Mouse (Mus musculus) C2C12 (cell line): ENCODE measurements at regions not wholly inside any gene's neighbourhood (a gene's known extent, or its start where the extent isn't known, plus 50 kb on each side); places are given as distances from the start of the nearest gene placed in this dataset.

ENCODE experiments used
- H3K27me3 ChIP-seq: one replicate; pipeline ENCODE4 v1.6.1; 2011; ENCODE audit not compliant: control insufficient read depth, insufficient read depth, insufficient read length
- H3K36me3 ChIP-seq: one replicate; pipeline ENCODE4 v1.6.1; 2011; ENCODE audit not compliant: control insufficient read depth, insufficient read depth
- H3K4me3 ChIP-seq: one replicate; pipeline ENCODE4 v1.5.1; 2011; ENCODE audit warnings: mild to moderate bottlenecking, control low read depth; ENCODE audit not compliant: poor library complexity, insufficient read depth, severe bottlenecking
- H3K79me2 ChIP-seq: one replicate; pipeline ENCODE4 v1.6.1; 2011; ENCODE audit not compliant: control insufficient read depth, insufficient read depth
- H3K79me3 ChIP-seq: one replicate; pipeline ENCODE4 v1.6.1; 2011; ENCODE audit warnings: low read depth, control low read depth
- H3ac ChIP-seq: one replicate; pipeline ENCODE3; 2011; ENCODE audit warnings: low read depth; ENCODE audit not compliant: control insufficient read depth, insufficient read length
- CEBPB ChIP-seq: IDR thresholded peaks from one replicate; pipeline ENCODE4 v1.6.1; 2011; ENCODE audit warnings: low read depth, mild to moderate bottlenecking, control low read depth, moderate library complexity
- CTCF ChIP-seq: IDR thresholded peaks from one replicate; pipeline ENCODE4 v1.5.1; 2011; ENCODE audit not compliant: control insufficient read depth, insufficient read depth, insufficient read length
- FOSL1 ChIP-seq: IDR thresholded peaks from one replicate; pipeline ENCODE4 v1.8.0; 2011; ENCODE audit warnings: mild to moderate bottlenecking, low read length; ENCODE audit not compliant: poor library complexity, insufficient read depth, severe bottlenecking
- MAX ChIP-seq: IDR thresholded peaks from one replicate; pipeline ENCODE4 v1.6.1; 2011; ENCODE audit warnings: mild to moderate bottlenecking, control low read depth
- MYOD1 ChIP-seq: IDR thresholded peaks from one replicate; pipeline ENCODE4 v1.6.1; 2011; ENCODE audit warnings: low read depth; ENCODE audit not compliant: control insufficient read depth, insufficient read length
- MYOG ChIP-seq: IDR thresholded peaks from one replicate; pipeline ENCODE4 v1.6.1; 2011; ENCODE audit not compliant: control insufficient read depth, insufficient read length; ENCODE audit errors: extremely low read depth
- USF1 ChIP-seq: IDR thresholded peaks from one replicate; pipeline ENCODE4 v1.6.1; 2011; ENCODE audit warnings: low read depth, mild to moderate bottlenecking, control low read depth, moderate library complexity

DNA sequence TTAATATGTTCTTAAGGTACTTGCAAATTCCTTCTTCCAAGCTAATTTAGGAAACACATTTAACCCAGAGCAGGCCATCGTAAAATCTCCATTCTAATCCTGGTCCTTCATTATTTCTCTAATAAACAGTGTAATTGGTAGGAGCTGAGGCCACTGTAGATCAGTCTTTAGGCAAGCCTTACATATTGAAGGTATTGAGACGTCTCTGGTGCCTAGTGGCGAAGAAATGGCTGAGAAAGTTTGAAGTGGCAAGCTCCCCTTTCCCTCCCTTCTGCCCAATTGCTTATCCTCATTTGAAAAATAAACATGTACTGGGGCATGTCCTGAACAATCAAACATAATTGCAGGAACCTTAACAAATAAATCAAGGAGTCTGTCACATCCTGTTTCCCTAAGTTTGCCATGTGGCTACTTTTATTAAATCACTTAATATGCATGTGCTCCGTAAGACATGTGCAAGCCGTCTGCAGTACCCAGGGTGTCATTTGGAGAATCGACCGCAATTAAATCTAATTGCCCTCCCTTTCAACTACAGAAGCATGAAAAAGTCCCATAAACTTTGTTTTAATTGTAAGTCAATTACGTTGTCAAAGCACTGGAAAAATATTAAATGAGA is 381.3 kb downstream of the Cbln4 start:
- Histone ChIP-seq H3K27me3 (no peaks in the 10 kb centered on the region), H3K79me3 (no peaks in the 10 kb centered on the region), H3K79me2 (no peaks in the 10 kb centered on the region), H3K4me3 (no peak overlapping the region), H3ac (no peak overlapping the region), H3K36me3 (no peaks in the 10 kb centered on the region)
- TF ChIP-seq CEBPB (no peak), FOSL1 (no peak), MYOG (no peak), USF1 (no peak), MYOD1 (no peak), MAX (no peak), CTCF (no peak)

DNA sequence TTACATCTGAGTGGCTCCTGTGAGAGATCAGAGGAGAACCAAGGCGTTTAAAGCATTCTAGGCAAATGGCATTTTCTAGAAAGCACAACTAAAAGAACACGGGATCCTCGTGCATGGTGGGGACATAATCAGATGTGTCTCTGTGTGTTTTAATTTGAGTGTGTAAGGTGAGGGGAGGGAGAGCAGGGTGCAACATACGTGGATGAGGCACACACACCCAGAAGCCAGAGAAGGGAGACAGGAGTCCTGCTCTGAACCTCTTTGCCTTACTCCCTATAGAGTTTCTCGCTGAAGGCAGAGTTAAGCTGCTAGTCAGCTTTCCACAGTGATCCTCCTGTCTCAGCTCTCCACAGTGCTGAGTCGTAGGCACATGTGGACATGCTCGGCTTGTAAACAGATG is 386.1 kb downstream of the Cbln4 start:
- H3K36me3 ChIP-seq: no peaks in the 10 kb centered on the region
- H3K79me2 ChIP-seq: no peaks in the 10 kb centered on the region
- no peak overlapping the region for H3K4me3 ChIP-seq
- no peak for TF ChIP-seq USF1
- TF ChIP-seq MYOD1: no peak
- TF ChIP-seq MAX: no peak
- no peak for TF ChIP-seq CTCF
- TF ChIP-seq CEBPB: no peak
- TF ChIP-seq MYOG: no peak
- no peak for TF ChIP-seq FOSL1
- no peaks in the 10 kb centered on the region for H3K27me3 ChIP-seq
- no peak overlapping the region for H3ac ChIP-seq
- H3K79me3 ChIP-seq: no peaks in the 10 kb centered on the region

DNA sequence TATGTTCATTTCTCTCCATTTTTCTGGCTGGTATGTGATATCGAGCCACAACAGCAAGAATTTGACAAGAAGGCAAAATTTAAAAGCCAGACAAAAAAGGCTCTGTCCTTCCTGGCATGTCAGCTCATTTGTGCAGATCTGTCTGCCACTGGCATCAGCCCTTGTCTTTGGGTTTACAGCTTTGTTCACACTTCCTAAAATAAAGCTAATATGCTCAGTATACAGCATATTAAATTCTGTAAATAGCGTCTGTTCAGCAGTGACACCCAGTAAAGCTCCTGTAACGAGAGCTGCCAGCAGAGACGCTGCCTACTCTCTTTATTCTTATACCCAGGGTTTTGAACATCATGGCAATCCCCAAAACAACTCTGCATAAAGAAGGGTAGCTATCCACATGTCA is 401.5 kb downstream of the Cbln4 start:
- Histone ChIP-seq H3K4me3 (no peak overlapping the region), H3K79me2 (no peaks in the 10 kb centered on the region), H3K36me3 (no peaks in the 10 kb centered on the region), H3ac (no peak overlapping the region), H3K79me3 (no peaks in the 10 kb centered on the region), H3K27me3 (no peaks in the 10 kb centered on the region)
- TF ChIP-seq MAX: no peak
- no peak for TF ChIP-seq MYOD1
- no peak for TF ChIP-seq MYOG
- TF ChIP-seq CEBPB: no peak
- TF ChIP-seq USF1: no peak
- no peak for TF ChIP-seq FOSL1
- no peak for TF ChIP-seq CTCF

GRCm38 (mm10) chr2:171640478-171640877 is 402.8 kb downstream of the Cbln4 start:
- Histone ChIP-seq H3K27me3 (no peaks in the 10 kb centered on the region), H3K4me3 (no peak overlapping the region), H3K79me2 (no peaks in the 10 kb centered on the region), H3K79me3 (no peaks in the 10 kb centered on the region), H3K36me3 (no peaks in the 10 kb centered on the region), H3ac (no peak overlapping the region)
- TF ChIP-seq USF1 (no peak), CEBPB (no peak), MYOG (no peak)

DNA sequence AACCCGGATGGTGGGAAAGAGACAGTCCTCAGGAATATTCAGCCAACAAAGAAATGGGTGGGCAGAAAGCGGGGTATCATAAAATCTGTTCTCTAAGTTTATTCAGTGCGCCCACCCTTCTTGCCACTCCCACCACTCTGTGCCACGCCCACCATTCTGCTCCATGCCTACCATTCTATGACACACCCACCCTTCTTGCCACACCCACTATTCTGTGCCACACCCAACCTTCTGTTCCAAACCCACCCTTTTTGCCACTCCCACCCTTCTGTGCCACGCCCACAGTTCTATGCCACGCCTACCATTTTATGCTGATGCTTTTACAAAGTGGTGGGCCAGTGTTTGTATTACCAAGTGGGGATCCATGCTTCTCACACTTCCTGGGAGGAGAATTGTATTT is 404.3 kb downstream of the Cbln4 start:
- H3K79me2 ChIP-seq: no peaks in the 10 kb centered on the region
- no peaks in the 10 kb centered on the region for H3K27me3 ChIP-seq
- no peaks in the 10 kb centered on the region for H3K36me3 ChIP-seq
- TF ChIP-seq USF1: no peak
- TF ChIP-seq CEBPB: no peak
- TF ChIP-seq CTCF: no peak
- TF ChIP-seq MYOD1: no peak
- no peak for TF ChIP-seq MAX
- TF ChIP-seq MYOG: no peak
- no peak for TF ChIP-seq FOSL1
- no peaks in the 10 kb centered on the region for H3K79me3 ChIP-seq
- H3ac ChIP-seq: no peak overlapping the region
- H3K4me3 ChIP-seq: no peak overlapping the region

GRCm38 (mm10) chr2:171636837-171637236 is 406.4 kb downstream of the Cbln4 start:
- Histone ChIP-seq H3K79me3 (no peaks in the 10 kb centered on the region), H3K79me2 (no peaks in the 10 kb centered on the region), H3K4me3 (no peak overlapping the region), H3ac (no peak overlapping the region), H3K27me3 (no peaks in the 10 kb centered on the region), H3K36me3 (no peaks in the 10 kb centered on the region)
- TF ChIP-seq MYOD1 (no peak), MYOG (no peak), USF1 (no peak), MAX (no peak)
